Mouse (Mus musculus): Measurements from ENCODE around the gene Camkk1. TPM values are rescaled to one million over a fixed set of nuclear protein-coding genes. Genes with fewer than 3 reads are reported as not detected.

The Camkk1 gene
- total RNA-seq, 2 experiments from 2014 or later: 0.28 TPM; not detected in 1

DNA sequence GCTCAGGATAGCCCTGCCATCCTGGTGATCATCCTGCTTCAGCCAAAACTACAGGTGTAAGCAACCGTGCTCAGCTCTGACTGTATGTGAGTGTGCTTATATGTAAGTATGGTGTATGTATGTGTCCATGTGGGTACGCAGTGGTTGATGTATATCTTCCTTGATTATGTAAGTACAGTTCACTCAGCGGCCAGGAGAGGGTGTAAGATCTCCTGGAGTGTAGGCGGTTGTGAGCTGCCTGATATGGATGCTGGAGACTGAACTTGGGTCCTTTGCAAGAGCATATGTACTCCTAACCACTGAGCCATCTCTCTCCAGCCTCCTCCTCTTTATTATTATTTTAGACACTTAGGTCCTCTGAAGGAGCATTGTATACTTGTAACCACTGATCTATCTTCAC lies 26.0 kb downstream of the Camkk1 start:
- 0 out of 2 replicates have a peak, but pooled peaks have one; percentile 32 for ATAC-seq (replicated peaks; ENCODE audit: low FRiP score, low TSS enrichment, poor library complexity, severe bottlenecking)

GRCm38 (mm10) chr11:73047542-73047996 lies 28.8 kb downstream of the Camkk1 start, which contains the start of gene Ncbp3:
TSS of gene Ncbp3 (plus strand) at chr11:73047783.
- peak; percentile 93 for ATAC-seq (replicated peaks; ENCODE audit: low FRiP score, low TSS enrichment, poor library complexity, severe bottlenecking)

DNA sequence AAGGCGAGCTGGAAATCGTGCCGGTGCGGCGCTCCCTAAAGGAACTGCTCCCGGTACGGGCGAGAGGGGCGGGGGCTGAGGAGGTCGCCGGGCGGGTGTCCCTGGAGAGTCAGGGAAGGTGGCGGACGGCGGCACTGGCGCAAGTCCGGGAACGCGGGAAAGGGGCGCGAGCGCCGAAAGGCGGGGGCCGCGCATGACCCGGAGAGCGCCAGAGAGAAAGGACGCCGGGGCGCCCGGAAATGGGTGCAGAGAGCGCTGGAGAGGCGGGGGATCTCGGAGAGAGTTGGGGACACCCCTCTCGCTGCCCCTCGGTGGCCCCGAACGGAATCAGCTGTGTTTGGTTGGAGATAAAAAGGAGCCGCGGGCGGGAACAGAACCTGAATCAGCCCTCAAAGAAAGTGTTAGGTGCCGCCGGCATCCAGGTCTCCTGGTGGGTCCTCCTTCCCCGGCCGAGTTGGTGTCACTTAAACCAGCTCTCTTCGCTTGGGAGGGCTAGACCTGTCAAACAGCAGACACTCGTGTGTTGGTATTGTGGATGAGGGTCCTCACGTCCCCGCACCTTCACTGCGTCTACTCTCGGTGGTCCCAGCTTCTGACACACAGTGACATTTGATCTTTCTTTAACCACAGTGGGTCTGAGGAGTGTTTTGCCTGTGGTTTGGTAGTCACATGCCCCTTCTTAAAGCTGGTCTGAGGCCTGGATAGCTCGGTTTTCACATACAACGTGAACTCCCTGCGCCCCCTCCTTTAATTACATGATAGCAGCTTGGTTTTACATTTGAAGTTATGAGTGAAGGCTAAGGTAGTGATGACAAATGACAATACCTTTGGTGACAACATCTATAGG lies 29.4 kb downstream of the Camkk1 start:
- ATAC-seq (replicated peaks; ENCODE audit: low FRiP score, low TSS enrichment, poor library complexity, severe bottlenecking): peak; percentile 54

GRCm38 (mm10) chr11:73049335-73049734 lies 30.5 kb downstream of the Camkk1 start:
- ATAC-seq (replicated peaks; ENCODE audit: low FRiP score, low TSS enrichment, poor library complexity, severe bottlenecking): 0 out of 2 replicates have a peak, but pooled peaks have one; percentile 42

DNA sequence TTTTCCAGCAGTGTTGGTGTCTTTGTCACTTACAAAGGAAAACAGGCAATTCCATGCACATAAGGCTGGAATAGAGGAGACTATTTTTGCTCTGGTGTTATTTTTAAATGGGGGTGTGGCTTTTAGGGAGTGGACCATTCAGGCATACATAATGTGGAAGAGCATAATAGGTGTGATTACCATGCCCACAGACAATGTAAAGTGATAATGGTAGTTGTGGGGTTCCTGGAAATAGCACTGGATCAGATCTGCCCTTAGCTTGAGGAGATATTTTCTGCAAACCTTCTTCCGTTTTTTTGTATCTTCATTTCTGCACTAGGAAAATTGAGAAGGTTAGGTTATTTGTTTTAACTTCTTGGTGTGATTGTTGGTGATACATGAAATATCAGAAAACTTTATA lies 34.0 kb downstream of the Camkk1 start:
- ATAC-seq (replicated peaks; ENCODE audit: low FRiP score, low TSS enrichment, poor library complexity, severe bottlenecking): no peak

- ATAC-seq (replicated peaks; ENCODE audit: low FRiP score, low TSS enrichment, poor library complexity, severe bottlenecking): peak; percentile 48; the same call in 1 of the 2 replicates
These were observed 38.9 kb downstream of the Camkk1 start for GRCm38 (mm10) chr11:73057701-73058100.

- no peak for ATAC-seq (replicated peaks; ENCODE audit: low FRiP score, low TSS enrichment, poor library complexity, severe bottlenecking)
These were observed 40.8 kb downstream of the Camkk1 start for GRCm38 (mm10) chr11:73059630-73060029.

DNA sequence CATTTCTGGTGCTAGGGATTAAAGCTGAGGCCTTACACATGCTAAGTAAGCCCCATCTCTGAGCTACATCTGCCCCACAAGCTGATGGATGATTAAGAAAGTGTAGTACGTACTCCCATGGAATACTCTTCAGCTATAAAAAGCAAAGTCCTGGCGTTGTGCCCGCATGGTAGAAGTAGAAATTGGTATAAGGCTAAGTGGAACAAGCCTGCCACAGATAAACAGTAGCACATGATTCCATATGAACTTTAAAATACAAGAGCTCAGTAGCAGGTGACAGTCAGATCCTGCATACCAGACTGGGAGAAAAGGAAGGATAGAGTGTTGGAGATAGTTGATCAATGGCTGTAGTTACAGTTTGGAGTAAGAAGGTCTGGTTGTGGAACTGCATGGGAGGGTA lies 42.6 kb downstream of the Camkk1 start:
- no peak for ATAC-seq (replicated peaks; ENCODE audit: low FRiP score, low TSS enrichment, poor library complexity, severe bottlenecking)

GRCm38 (mm10) chr11:73071839-73072238 lies 53.0 kb downstream of the Camkk1 start:
- peak; percentile 80 for ATAC-seq (replicated peaks; ENCODE audit: low FRiP score, low TSS enrichment, poor library complexity, severe bottlenecking)

DNA sequence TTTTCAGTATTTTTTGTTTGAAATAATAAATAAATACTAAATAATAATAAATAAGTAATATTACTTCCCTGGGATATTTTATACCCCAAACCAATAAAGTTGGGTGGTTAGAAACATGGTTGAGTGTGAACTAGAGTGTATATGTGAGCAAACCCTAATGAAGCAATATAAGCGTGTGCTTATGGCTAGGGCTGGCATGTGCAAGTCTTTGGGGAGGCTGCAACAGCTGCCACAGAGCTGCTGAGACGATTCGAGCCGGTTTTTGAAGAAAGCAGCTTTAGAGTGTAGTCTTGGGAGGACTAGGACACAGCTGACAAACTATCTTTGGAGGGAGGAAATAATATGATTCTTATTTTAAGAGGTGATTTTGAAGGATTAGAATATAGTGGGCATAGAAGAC lies 57.5 kb downstream of the Camkk1 start:
- ATAC-seq (replicated peaks; ENCODE audit: low FRiP score, low TSS enrichment, poor library complexity, severe bottlenecking): no peak

DNA sequence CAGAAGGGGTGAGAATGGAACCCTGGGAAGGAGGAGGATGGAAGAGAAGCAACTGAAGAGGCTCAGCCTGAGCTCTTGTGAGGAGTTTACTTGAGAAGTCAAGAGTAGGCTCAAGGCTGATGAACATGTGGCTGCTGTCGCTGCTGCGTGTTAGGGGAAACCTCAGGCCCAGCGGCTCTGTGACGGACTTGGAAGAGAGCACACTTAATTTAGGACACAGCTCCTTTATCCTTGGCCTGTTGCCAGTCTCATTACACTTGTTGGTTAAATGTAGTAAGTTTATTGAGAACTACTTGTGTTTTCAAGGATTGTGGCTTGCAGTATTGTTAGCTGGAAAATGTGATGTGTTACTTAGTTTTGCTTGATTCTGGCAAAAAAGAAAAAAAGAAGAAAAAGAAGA lies 57.9 kb downstream of the Camkk1 start:
- no peak for ATAC-seq (replicated peaks; ENCODE audit: low FRiP score, low TSS enrichment, poor library complexity, severe bottlenecking)

GRCm38 (mm10) chr11:73077211-73077720 lies 58.5 kb downstream of the Camkk1 start:
- no peak for ATAC-seq (replicated peaks; ENCODE audit: low FRiP score, low TSS enrichment, poor library complexity, severe bottlenecking)

GRCm38 (mm10) chr11:73078615-73079014 lies 59.8 kb downstream of the Camkk1 start:
- ATAC-seq (replicated peaks; ENCODE audit: low FRiP score, low TSS enrichment, poor library complexity, severe bottlenecking): no peak

- no peak for ATAC-seq (replicated peaks; ENCODE audit: low FRiP score, low TSS enrichment, poor library complexity, severe bottlenecking)
These were observed 61.5 kb downstream of the Camkk1 start for GRCm38 (mm10) chr11:73080306-73080705.

DNA sequence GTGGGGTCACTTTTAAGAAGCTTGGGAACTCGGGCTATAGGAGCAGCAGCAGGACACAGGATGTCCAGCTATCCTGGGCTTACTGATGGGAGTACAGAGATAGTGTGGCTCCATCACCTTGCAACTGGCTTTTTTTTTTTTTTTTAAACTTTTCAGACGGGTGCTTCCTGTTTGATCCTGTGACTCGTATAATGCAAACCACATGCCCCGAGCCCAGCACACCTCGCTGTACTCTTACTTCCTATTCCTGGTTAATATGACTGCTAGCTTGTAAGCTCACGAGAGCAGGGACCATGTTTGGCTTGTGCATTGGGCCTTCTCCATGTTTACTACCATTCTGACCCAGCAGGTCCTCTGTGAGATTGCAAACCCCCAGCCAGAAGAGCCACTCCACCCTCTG lies 65.5 kb downstream of the Camkk1 start:
- no peak for ATAC-seq (replicated peaks; ENCODE audit: low FRiP score, low TSS enrichment, poor library complexity, severe bottlenecking)

- no peak for ATAC-seq (replicated peaks; ENCODE audit: low FRiP score, low TSS enrichment, poor library complexity, severe bottlenecking)
These were observed 66.0 kb downstream of the Camkk1 start for GRCm38 (mm10) chr11:73084804-73085231.

GRCm38 (mm10) chr11:73085391-73085790 lies 66.6 kb downstream of the Camkk1 start:
- ATAC-seq (replicated peaks; ENCODE audit: low FRiP score, low TSS enrichment, poor library complexity, severe bottlenecking): no peak

- no peak for ATAC-seq (replicated peaks; ENCODE audit: low FRiP score, low TSS enrichment, poor library complexity, severe bottlenecking)
These were observed 69.1 kb downstream of the Camkk1 start for GRCm38 (mm10) chr11:73087700-73088480.

GRCm38 (mm10) chr11:73090283-73090682 lies 71.5 kb downstream of the Camkk1 start, which contains the start of gene Itgae:
TSS of gene Itgae (plus strand) at chr11:73090583.
- no peak for ATAC-seq (replicated peaks; ENCODE audit: low FRiP score, low TSS enrichment, poor library complexity, severe bottlenecking)

DNA sequence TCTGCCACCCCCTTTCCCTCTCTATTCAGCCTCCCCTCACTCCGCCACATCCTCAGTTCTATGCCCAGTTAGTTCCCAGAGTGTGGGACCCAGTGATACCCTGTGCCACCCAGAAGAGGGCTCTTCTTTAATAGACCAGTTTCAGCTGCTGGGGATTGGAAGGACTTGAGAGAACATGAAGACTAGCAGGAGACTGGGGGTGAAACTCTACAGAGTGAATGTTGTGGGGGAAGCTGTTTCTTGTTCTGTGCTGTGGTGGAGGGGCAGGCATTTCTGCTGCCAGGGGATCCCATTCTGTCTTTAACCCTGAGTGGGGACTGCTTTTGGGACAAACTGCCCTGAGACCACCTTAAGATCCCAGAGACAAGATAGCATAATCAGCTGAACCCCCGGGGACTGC lies 72.0 kb downstream of the Camkk1 start:
- ATAC-seq (replicated peaks; ENCODE audit: low FRiP score, low TSS enrichment, poor library complexity, severe bottlenecking): no peak
